Mouse (Mus musculus) G1E (cell line): ENCODE data around the gene Fam234a.

ENCODE experiments used
- CTCF ChIP-seq: IDR thresholded peaks from 2 replicates; pipeline ENCODE4 v1.5.1; 2012; ENCODE audit warnings: low read depth, low read length, inconsistent platforms, mixed read lengths
- GATA1 ChIP-seq: IDR thresholded peaks from 2 replicates; pipeline ENCODE4 v1.6.1; 2012; ENCODE audit warnings: borderline replicate concordance, low read length, inconsistent platforms, mixed read lengths

- TF ChIP-seq CTCF = no peak
- no peak for TF ChIP-seq GATA1
These were observed 51.4 kb downstream of the Fam234a start for GRCm38 (mm10) chr17:26192481-26193190.
